Mouse (Mus musculus): ENCODE measurements around the gene Ttc41. TPM values are rescaled to one million over a fixed set of nuclear protein-coding genes. Genes with fewer than 3 reads are reported as not detected.
"Not testable (repeated sequence)": the region's sequence is repeated elsewhere in the genome, so short reads cannot be mapped to it uniquely, and the experiment has no call there.

Gene Ttc41
- polyA plus RNA-seq (2014; fragmentation: Nextera tagmentation; extraction: Ambion mirVana): 2.5 and 3.6 TPM in 2 replicates

- ATAC-seq (replicated peaks; ENCODE audit: low FRiP score): peak; percentile 97
- H3K4me2 ChIP-seq (ENCODE audit: low read depth, low read length, severe bottlenecking): peak within 1 kb of the TSS; percentile 97
- peak within 1 kb of the TSS; percentile 90 for H3K9ac ChIP-seq (ENCODE audit: low read length)
- peak within 1 kb of the TSS; percentile 93 for H3K27ac ChIP-seq (ENCODE audit: low read depth, low read length)
- peak; percentile 100 for DNase-seq (ENCODE audit: low spot score)
- H3K4me3 ChIP-seq (ENCODE audit: low read depth, low read length): peak within 1 kb of the TSS; percentile 77
- H3K9me3 ChIP-seq (ENCODE audit: control insufficient read depth, low read length): no peaks in the 10 kb centered on the region
- peaks cover 24% of the 10 kb centered on the region for H3K4me1 ChIP-seq (replicated peaks; ENCODE audit: control insufficient read depth, insufficient read depth, low read length)
- under 1% methylated on average over 51 of the region's 51 CpGs for WGBS
- no peaks in the 10 kb centered on the region for H3K27me3 ChIP-seq (ENCODE audit: control insufficient read depth, insufficient read depth, low read length)
- peaks cover 13% of the 10 kb centered on the region for H3K36me3 ChIP-seq (ENCODE audit: control insufficient read depth, insufficient read depth, low read length)
These were observed at the start of gene Ttc41, which contains the start of gene Hsp90b1 for GRCm38 (mm10) chr10:86705318-86705921. Gene Ttc41 (plus strand): TSS chr10:86705811. Gene Hsp90b1 (minus strand): TSS chr10:86705509.

- H3K4me3 ChIP-seq (ENCODE audit: low read depth, low read length); H3K36me3 ChIP-seq (ENCODE audit: control insufficient read depth, insufficient read depth, low read length); DNase-seq (ENCODE audit: low spot score); H3K9ac ChIP-seq (ENCODE audit: low read length); H3K9me3 ChIP-seq (ENCODE audit: control insufficient read depth, low read length); H3K4me2 ChIP-seq (ENCODE audit: low read depth, low read length, severe bottlenecking); H3K4me1 ChIP-seq (replicated peaks; ENCODE audit: control insufficient read depth, insufficient read depth, low read length); H3K27ac ChIP-seq (ENCODE audit: low read depth, low read length); ATAC-seq (replicated peaks; ENCODE audit: low FRiP score); H3K27me3 ChIP-seq (ENCODE audit: control insufficient read depth, insufficient read depth, low read length): not testable (repeated sequence)
- 86% methylated on average over 4 of the region's 4 CpGs for WGBS
These were observed 35.1 kb upstream of the Ttc41 start for GRCm38 (mm10) chr10:86670550-86670949.

DNA sequence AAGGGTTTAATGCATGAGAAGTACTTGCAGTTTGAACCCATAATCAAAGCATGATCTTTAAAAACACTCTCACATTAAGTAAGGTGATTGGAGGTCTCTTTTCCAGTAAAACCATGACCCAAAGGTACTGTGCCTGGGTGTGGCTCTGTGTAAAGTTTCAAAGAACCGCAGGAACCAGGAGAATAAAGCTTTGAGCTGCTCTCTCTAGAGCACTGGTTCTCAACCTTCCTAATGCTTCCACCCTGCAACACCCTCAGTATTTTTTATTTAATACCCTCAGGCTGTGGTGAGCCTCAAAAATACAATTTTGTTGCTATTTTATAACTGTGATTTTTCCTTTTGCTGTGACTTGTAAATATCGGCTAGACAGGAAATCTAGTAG lies 20.8 kb upstream of the Ttc41 start:
- peak overlapping the region; percentile 54 for H3K4me3 ChIP-seq (ENCODE audit: low read depth, low read length)
- peak overlapping the region; percentile 64; the same call in 1 of the 2 replicates for H3K4me2 ChIP-seq (ENCODE audit: low read depth, low read length, severe bottlenecking)
- H3K9me3 ChIP-seq (ENCODE audit: control insufficient read depth, low read length); DNase-seq (ENCODE audit: low spot score); H3K27ac ChIP-seq (ENCODE audit: low read depth, low read length); H3K36me3 ChIP-seq (ENCODE audit: control insufficient read depth, insufficient read depth, low read length); H3K4me1 ChIP-seq (replicated peaks; ENCODE audit: control insufficient read depth, insufficient read depth, low read length); H3K27me3 ChIP-seq (ENCODE audit: control insufficient read depth, insufficient read depth, low read length); H3K9ac ChIP-seq (ENCODE audit: low read length): not testable (repeated sequence)
- 33% methylated on average over 2 of the region's 2 CpGs for WGBS
- ATAC-seq (replicated peaks; ENCODE audit: low FRiP score): peak; percentile 47

GRCm38 (mm10) chr10:86685179-86686016 lies 20.2 kb upstream of the Ttc41 start:
- H3K9me3 ChIP-seq (ENCODE audit: control insufficient read depth, low read length); H3K27me3 ChIP-seq (ENCODE audit: control insufficient read depth, insufficient read depth, low read length); H3K4me1 ChIP-seq (replicated peaks; ENCODE audit: control insufficient read depth, insufficient read depth, low read length); H3K36me3 ChIP-seq (ENCODE audit: control insufficient read depth, insufficient read depth, low read length): not testable (repeated sequence)
- 0% methylated on average over 51 of the region's 53 CpGs for WGBS
- Histone ChIP-seq H3K27ac (ENCODE audit: low read depth, low read length) (peak overlapping the region; percentile 72), H3K4me3 (ENCODE audit: low read depth, low read length) (peak overlapping the region; percentile 54), H3K4me2 (ENCODE audit: low read depth, low read length, severe bottlenecking) (peak overlapping the region; percentile 64), H3K9ac (ENCODE audit: low read length) (peak overlapping the region; percentile 75)
- DNase-seq (ENCODE audit: low spot score) (peak; percentile 92), ATAC-seq (replicated peaks; ENCODE audit: low FRiP score) (peak; percentile 91)

DNA sequence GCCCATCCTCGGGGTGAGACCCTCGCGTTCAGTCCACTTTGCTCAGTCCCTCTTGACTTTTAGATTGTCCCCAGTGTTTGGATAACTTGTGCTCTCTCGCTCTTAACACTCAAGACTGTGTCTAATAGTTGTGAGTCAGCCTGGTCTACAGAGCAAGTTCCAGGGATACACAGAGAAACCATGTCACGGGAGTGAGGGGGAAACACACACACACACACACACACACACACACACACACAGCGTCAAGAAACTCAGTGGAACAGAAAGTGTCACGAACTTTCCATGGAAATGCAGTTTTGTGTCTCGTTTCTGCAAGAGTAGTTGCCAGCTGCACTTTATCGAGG lies 19.6 kb upstream of the Ttc41 start:
- H3K27me3 ChIP-seq (ENCODE audit: control insufficient read depth, insufficient read depth, low read length); H3K9me3 ChIP-seq (ENCODE audit: control insufficient read depth, low read length); H3K36me3 ChIP-seq (ENCODE audit: control insufficient read depth, insufficient read depth, low read length); H3K27ac ChIP-seq (ENCODE audit: low read depth, low read length); DNase-seq (ENCODE audit: low spot score); H3K4me1 ChIP-seq (replicated peaks; ENCODE audit: control insufficient read depth, insufficient read depth, low read length); ATAC-seq (replicated peaks; ENCODE audit: low FRiP score): not testable (repeated sequence)
- Histone ChIP-seq H3K4me2 (ENCODE audit: low read depth, low read length, severe bottlenecking) (peak overlapping the region; percentile 64), H3K9ac (ENCODE audit: low read length) (peak overlapping the region; percentile 75), H3K4me3 (ENCODE audit: low read depth, low read length) (peak overlapping the region; percentile 54)
- whole genome bisulfite sequencing: 26% methylated on average over 9 of the region's 9 CpGs

DNA sequence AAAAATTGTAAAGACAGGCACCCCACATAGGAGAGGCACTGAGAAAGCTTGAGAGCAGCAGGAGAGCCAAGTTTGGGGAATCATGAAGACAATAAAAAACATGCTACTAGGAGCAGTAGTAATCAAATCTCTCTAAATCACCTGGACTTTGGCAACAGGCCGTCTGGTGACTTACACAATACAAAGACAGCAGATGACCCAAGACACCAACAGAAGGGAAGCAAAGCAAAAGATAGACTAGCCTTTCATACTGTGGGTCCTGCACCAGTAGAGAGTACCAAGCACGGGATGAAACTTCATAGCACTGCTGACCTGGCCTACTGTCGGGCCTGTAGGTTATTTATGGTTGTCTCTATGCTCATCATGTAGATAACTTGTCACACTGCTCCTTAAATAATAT lies 5.4 kb upstream of the Ttc41 start:
- Histone ChIP-seq H3K4me1 (replicated peaks; ENCODE audit: control insufficient read depth, insufficient read depth, low read length) (peaks cover 25% of the 10 kb centered on the region), H3K9ac (ENCODE audit: low read length) (no peak overlapping the region), H3K9me3 (ENCODE audit: control insufficient read depth, low read length) (no peaks in the 10 kb centered on the region), H3K4me2 (ENCODE audit: low read depth, low read length, severe bottlenecking) (0 out of 2 replicates have a peak overlapping the region, but pooled peaks have one; percentile 11), H3K4me3 (ENCODE audit: low read depth, low read length) (no peak overlapping the region), H3K27ac (ENCODE audit: low read depth, low read length) (no peak overlapping the region), H3K27me3 (ENCODE audit: control insufficient read depth, insufficient read depth, low read length) (no peaks in the 10 kb centered on the region), H3K36me3 (ENCODE audit: control insufficient read depth, insufficient read depth, low read length) (peaks cover 28% of the 10 kb centered on the region)
- no peak for DNase-seq (ENCODE audit: low spot score)
- ATAC-seq (replicated peaks; ENCODE audit: low FRiP score): no peak
- WGBS: 81% methylated on average over 3 of the region's 3 CpGs

GRCm38 (mm10) chr10:86700973-86701372 lies 4.6 kb upstream of the Ttc41 start:
- Histone ChIP-seq H3K27me3 (ENCODE audit: control insufficient read depth, insufficient read depth, low read length) (no peaks in the 10 kb centered on the region), H3K27ac (ENCODE audit: low read depth, low read length) (no peak overlapping the region), H3K36me3 (ENCODE audit: control insufficient read depth, insufficient read depth, low read length) (peaks cover 21% of the 10 kb centered on the region), H3K4me1 (replicated peaks; ENCODE audit: control insufficient read depth, insufficient read depth, low read length) (peaks cover 25% of the 10 kb centered on the region), H3K4me3 (ENCODE audit: low read depth, low read length) (no peak overlapping the region), H3K4me2 (ENCODE audit: low read depth, low read length, severe bottlenecking) (0 out of 2 replicates have a peak overlapping the region, but pooled peaks have one; percentile 15), H3K9ac (ENCODE audit: low read length) (no peak overlapping the region), H3K9me3 (ENCODE audit: control insufficient read depth, low read length) (no peaks in the 10 kb centered on the region)
- DNase-seq (ENCODE audit: low spot score): no peak
- ATAC-seq (replicated peaks; ENCODE audit: low FRiP score): no peak
- 85% methylated on average over 3 of the region's 3 CpGs for WGBS

DNA sequence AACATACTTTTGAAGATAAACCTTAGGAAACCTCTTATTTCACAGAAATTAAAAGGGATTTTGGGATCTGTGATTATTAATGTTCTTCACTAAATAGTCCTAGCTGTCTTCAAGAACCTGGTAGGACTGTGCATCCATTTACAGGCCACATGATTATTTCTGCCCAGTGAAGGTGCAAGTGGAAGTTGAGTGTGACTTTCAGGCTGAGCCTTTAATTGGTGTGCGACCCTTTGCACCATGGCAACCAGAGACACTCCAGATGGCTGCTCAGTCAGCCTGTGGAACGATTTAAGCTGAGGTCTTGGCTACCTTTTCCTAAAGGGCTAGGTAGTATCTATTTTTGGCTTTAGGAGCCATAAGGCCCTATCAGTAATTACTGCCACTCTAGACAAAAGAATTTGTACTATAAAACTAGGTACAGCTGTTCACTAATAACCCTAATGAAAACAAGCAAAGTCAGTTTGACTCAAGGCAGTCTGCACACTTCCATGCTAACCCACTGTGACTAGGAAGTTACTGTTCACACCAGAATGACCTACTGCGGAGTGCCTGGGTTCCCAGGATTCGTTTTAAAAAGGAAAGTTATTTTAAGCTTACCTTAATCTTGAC lies 3.2 kb upstream of the Ttc41 start:
- no peak overlapping the region; the same call in 1 of the 2 replicates for H3K4me2 ChIP-seq (ENCODE audit: low read depth, low read length, severe bottlenecking)
- no peak overlapping the region for H3K9ac ChIP-seq (ENCODE audit: low read length)
- WGBS: 66% methylated on average over 4 of the region's 4 CpGs
- H3K4me1 ChIP-seq (replicated peaks; ENCODE audit: control insufficient read depth, insufficient read depth, low read length): peaks cover 28% of the 10 kb centered on the region
- no peaks in the 10 kb centered on the region for H3K27me3 ChIP-seq (ENCODE audit: control insufficient read depth, insufficient read depth, low read length)
- H3K36me3 ChIP-seq (ENCODE audit: control insufficient read depth, insufficient read depth, low read length): peaks cover 20% of the 10 kb centered on the region
- H3K4me3 ChIP-seq (ENCODE audit: low read depth, low read length): no peak overlapping the region
- no peak for ATAC-seq (replicated peaks; ENCODE audit: low FRiP score)
- no peak for DNase-seq (ENCODE audit: low spot score)
- H3K9me3 ChIP-seq (ENCODE audit: control insufficient read depth, low read length): no peaks in the 10 kb centered on the region
- no peak overlapping the region for H3K27ac ChIP-seq (ENCODE audit: low read depth, low read length)

All from forebrain, embryonic 11.5 days (tissue).